Mouse (Mus musculus) ovary, adult 2 months (tissue): ENCODE measurements around the gene Nrde2. TPM values are rescaled to one million over a fixed set of nuclear protein-coding genes. Genes with fewer than 3 reads are reported as not detected.

Experiments used
- polyA plus RNA-seq: library from polyadenylated mRNA; depleted of rRNA; stranded (reverse); fragments of >200 nt; gene quantifications from 2 replicates; pipeline ENCODE4 v1.2.3, GENCODE M21; 2012; rRNA removed

Gene Nrde2
- polyA plus RNA-seq: 8.0 and 8.6 TPM in 2 replicates

GRCm38 (mm10) chr12:100159261-100159975, at the start of gene Nrde2:
TSS of gene Nrde2 (minus strand) at chr12:100159653.

DNA sequence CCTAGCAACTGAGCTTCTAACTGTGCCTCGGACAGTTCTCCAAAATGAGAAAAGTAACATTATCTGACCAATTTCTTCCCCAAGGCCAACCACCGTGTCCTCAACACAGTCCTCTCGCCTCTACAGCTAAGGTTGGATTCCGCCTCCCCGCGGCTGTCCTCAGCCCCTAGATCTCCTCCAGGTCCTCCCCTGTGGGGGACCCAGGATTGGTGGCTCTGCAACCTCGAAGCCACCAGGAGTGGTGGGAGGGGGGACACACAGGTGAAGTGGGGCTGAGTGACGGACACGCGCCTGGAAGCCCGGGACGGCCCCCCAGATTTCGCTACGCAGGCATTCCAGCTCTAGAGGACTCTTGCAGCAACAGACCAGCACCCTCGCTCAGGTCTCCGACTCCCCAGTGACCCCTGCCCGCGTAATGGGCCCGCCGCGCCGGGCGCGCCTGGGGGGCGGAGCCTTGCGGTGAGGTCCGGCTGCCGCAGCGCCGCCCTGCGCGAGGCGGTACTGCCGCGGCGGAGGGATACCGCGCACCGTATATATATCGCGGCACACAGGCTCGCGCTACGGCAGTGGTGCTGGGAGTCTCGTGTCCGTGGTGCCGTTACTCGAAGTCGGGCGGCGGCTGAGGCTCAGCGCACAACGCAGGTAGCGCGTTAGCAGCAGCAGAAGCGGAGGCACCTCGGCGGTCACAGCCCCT, 39.7 kb upstream of the Nrde2 start, which contains the start of gene Calm1:
Gene Calm1 (plus strand): TSS at position 469 of the 694 bp plus-strand sequence.

DNA sequence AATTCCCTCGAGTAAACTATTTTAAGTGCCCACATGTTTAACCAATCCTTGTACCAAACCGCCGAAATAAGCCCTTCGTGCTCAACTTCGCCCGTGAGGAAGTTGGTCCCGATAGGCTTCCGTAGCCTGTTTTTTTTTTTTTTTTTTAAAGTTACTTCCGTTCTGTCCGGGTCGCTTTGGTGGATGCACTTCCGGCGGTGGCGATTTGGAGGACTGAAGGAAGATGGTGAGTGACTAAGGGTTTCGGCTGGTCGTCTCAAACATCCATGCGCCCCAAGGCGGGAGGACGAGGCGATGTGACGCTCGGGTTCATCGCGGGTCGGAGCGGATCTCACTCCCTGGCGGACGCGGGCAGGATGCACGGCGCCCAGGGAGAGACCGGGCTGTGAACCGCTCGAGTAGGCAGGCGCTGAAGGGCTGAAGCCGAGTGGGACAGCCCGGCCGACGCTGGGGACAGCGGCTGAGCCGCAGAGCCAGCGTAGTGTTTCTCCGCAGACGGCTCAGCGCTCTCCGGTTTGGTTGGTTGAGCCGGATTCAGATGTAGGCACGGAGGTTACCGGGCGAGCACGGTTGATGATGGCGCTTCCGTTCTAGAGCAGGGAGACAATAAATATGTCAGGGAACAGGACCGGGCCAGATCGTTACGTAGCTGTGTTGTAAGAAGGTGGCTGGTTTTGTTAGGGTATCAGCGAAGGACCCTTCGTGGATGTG, 49.3 kb downstream of the Nrde2 start, which contains the start of gene Psmc1:
Gene Psmc1 (plus strand): TSS at position 169 of the 711 bp plus-strand sequence.

Other genes starting within 250 kb of the Nrde2 start
- gene Kcnk13, start 195.2 kb downstream of the Nrde2 start, polyA plus RNA-seq: 1.8 and 3.8 TPM in 2 replicates
- 33.2 and 34.2 TPM in 2 replicates for gene Psmc1, start 49.5 kb downstream of the Nrde2 start, polyA plus RNA-seq
- 460 and 502 TPM in 2 replicates for gene Calm1, start 39.8 kb upstream of the Nrde2 start, polyA plus RNA-seq